Mouse (Mus musculus) ES-Bruce4 (cell line): ENCODE results near the gene Card10.

Source experiments
- CTCF ChIP-seq: IDR thresholded peaks from one replicate; pipeline ENCODE4 v1.8.1; 2011; ENCODE audit warnings: low read depth, low read length
- POLR2A ChIP-seq: IDR thresholded peaks from one replicate; pipeline ENCODE4 v1.8.1; 2011; ENCODE audit warnings: low read length; ENCODE audit not compliant: insufficient read depth

- TF ChIP-seq CTCF (no peak), POLR2A (no peak)
Measured at GRCm38 (mm10) chr15:78772368-78772763, 30.5 kb downstream of the Card10 start.
